Mouse (Mus musculus): ENCODE results near the gene Vps35l.

Gene Vps35l

DNA sequence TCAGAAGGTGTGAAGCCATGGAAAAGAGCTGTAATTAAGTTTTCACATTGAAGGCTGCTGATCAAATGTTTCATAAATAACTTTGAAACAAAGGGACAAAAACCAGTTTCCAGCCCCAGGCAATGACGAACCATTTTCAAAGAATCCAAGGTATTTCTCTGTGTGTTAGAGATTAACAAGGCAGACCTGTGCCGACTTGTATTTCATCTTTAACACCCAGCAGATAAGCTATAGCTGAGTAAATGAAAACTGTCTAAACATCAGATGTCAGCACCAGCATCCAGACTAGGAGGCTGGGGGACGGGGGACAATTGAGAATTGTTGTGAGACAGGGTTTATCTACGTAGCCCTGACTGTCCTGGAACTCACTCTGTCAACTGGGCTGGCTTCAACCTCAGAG lies 143.9 kb downstream of the Vps35l start:
- DNase-seq (ENCODE audit: low spot score): no peak

DNA sequence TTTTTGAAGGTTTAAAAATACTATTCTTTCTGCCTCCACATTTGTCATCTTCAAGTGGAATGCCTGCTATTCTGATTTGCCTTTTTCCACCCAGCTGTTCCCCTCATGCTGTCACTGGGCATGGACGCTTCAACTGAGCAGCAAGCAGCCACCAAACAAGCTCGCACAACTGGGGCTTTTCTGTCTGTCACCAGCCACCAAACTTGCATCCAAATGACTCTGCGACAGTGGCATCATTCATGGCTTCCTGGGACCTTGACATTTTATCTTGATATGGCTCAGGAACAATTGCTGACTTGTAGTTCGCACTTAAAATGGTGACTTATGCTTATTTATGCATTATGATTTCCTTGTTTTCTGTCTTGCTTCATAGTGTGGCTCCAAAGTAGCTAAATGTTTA lies 144.9 kb downstream of the Vps35l start:
- DNase-seq (ENCODE audit: low spot score): no peak

DNA sequence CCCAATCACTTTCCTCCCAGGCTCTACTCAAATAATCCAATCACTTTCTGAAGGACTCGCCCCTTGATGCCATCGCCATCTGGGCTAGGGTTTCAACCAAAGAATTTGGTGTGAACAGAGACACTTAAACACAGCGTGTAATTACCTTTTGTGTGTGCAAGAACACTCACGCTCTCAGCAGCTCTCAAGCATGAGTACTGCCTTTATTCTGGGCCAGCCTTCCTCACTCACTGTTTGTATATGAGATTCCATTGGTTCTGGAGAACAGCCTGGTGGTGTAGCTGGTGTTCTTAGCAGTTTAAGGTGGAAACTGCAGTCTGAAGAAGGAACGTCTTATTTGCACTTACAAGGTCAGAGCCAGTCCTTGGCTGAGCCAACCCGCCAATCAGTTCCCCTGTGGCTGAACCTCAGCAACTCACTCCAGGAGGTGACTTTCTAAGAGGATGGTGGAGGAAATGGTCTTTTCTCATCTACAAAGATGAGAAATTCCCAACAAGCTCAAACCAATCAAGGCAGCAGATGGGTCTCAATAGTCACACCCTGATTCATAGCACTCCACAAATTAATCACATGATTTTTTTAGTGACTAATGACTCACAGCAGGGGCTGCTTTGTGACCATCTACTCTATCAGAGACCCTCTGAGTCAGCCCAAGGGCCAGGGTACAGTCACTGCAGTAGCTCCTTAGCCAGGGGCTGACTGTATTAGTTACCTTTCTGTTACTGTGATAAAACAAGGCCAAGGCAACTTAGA lies 147.5 kb downstream of the Vps35l start:
- no peak for DNase-seq (ENCODE audit: low spot score)

- DNase-seq (ENCODE audit: low spot score): no peak
These were observed 149.1 kb downstream of the Vps35l start for GRCm38 (mm10) chr7:118889046-118889680.
